Mouse (Mus musculus): Measurements from ENCODE around the gene Grid1. TPM values are rescaled to one million over a fixed set of nuclear protein-coding genes. Genes with fewer than 3 reads are reported as not detected.

Gene Grid1
- total and polyA plus RNA-seq, 3 experiments, result 0.04 TPM; not detected in 2

DNA sequence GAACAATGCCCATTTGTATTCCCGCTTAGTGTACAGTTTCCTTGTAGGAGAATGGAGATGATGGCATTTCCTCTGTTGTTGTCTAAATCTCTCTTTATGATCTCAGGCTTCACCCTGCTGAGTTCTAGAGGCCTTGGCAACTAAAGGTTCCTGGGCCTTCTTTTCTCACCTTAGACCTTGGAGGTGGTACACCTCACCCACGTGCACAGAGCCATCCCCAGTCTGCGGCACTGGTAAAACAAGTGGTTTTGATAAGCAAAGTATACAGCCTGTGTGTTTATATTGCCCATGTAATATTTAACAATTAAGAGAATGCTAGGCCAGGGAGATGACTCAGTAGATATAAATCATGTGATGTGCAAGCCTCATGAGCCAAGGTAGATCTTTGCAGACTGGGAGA, 718.9 kb downstream of the Grid1 start:
- Histone ChIP-seq H3K4me1 (ENCODE audit: control insufficient read depth, insufficient read depth, low read length) (no peaks in the 10 kb centered on the region), H3K27me3 (ENCODE audit: control insufficient read depth, insufficient read depth, low read length) (no peaks in the 10 kb centered on the region), H3K27ac (no peak overlapping the region), H3K9ac (ENCODE audit: low read depth, low read length) (no peak overlapping the region), H3K4me3 (no peak overlapping the region), H3K36me3 (ENCODE audit: control insufficient read depth, insufficient read depth, low read length) (no peaks in the 10 kb centered on the region), H3K79me2 (replicated peaks; ENCODE audit: control insufficient read depth, insufficient read depth, low read length) (no peaks in the 10 kb centered on the region)
- intact Hi-C loops (cut with DNase I), result no loop called here
- no peak for TF ChIP-seq POLR2A (IDR thresholded peaks at IDR 0.05; ENCODE audit: insufficient read depth, low read depth, low read length)
- no peak for TF ChIP-seq CTCF (IDR thresholded peaks at IDR 0.05)
- TF ChIP-seq EP300 (IDR thresholded peaks at IDR 0.05; ENCODE audit: insufficient read depth, low read depth, low read length), result no peak
- WGBS, result 39% methylated on average over 3 of the region's 3 CpGs
- DNase-seq, result no peak

- Histone ChIP-seq H3K79me2 (replicated peaks; ENCODE audit: control insufficient read depth, insufficient read depth, low read length) (no peaks in the 10 kb centered on the region), H3K27me3 (ENCODE audit: control insufficient read depth, insufficient read depth, low read length) (no peaks in the 10 kb centered on the region), H3K27ac (no peak overlapping the region), H3K4me3 (no peak overlapping the region), H3K9ac (ENCODE audit: low read depth, low read length) (no peak overlapping the region), H3K36me3 (ENCODE audit: control insufficient read depth, insufficient read depth, low read length) (no peaks in the 10 kb centered on the region), H3K4me1 (ENCODE audit: control insufficient read depth, insufficient read depth, low read length) (no peaks in the 10 kb centered on the region)
- intact Hi-C loops (cut with DNase I), result no loop called here
- TF ChIP-seq CTCF (IDR thresholded peaks at IDR 0.05) (no peak), EP300 (IDR thresholded peaks at IDR 0.05; ENCODE audit: insufficient read depth, low read depth, low read length) (no peak), POLR2A (IDR thresholded peaks at IDR 0.05; ENCODE audit: insufficient read depth, low read depth, low read length) (no peak)
- no peak for DNase-seq
- 68% methylated on average over 4 of the region's 4 CpGs for WGBS
These were observed 721.5 kb downstream of the Grid1 start for GRCm38 (mm10) chr14:35541254-35541991.

GRCm38 (mm10) chr14:35541992-35542380, 722.1 kb downstream of the Grid1 start:
- no peak for TF ChIP-seq EP300 (IDR thresholded peaks at IDR 0.05; ENCODE audit: insufficient read depth, low read depth, low read length)
- intact Hi-C loops (cut with DNase I), result no loop called here
- no peak for DNase-seq
- 53% methylated on average over 1 of the region's 1 CpGs for WGBS
- no peaks in the 10 kb centered on the region for H3K36me3 ChIP-seq (ENCODE audit: control insufficient read depth, insufficient read depth, low read length)
- no peak overlapping the region for H3K9ac ChIP-seq (ENCODE audit: low read depth, low read length)
- H3K4me3 ChIP-seq, result no peak overlapping the region
- no peak overlapping the region for H3K27ac ChIP-seq
- no peaks in the 10 kb centered on the region for H3K4me1 ChIP-seq (ENCODE audit: control insufficient read depth, insufficient read depth, low read length)
- no peaks in the 10 kb centered on the region for H3K27me3 ChIP-seq (ENCODE audit: control insufficient read depth, insufficient read depth, low read length)
- no peaks in the 10 kb centered on the region for H3K79me2 ChIP-seq (replicated peaks; ENCODE audit: control insufficient read depth, insufficient read depth, low read length)

- Histone ChIP-seq H3K9ac (ENCODE audit: low read depth, low read length) (no peak overlapping the region), H3K27me3 (ENCODE audit: control insufficient read depth, insufficient read depth, low read length) (no peaks in the 10 kb centered on the region), H3K4me1 (ENCODE audit: control insufficient read depth, insufficient read depth, low read length) (no peaks in the 10 kb centered on the region), H3K36me3 (ENCODE audit: control insufficient read depth, insufficient read depth, low read length) (no peaks in the 10 kb centered on the region), H3K79me2 (replicated peaks; ENCODE audit: control insufficient read depth, insufficient read depth, low read length) (no peaks in the 10 kb centered on the region), H3K27ac (no peak overlapping the region), H3K4me3 (no peak overlapping the region)
- TF ChIP-seq POLR2A (IDR thresholded peaks at IDR 0.05; ENCODE audit: insufficient read depth, low read depth, low read length) (no peak), CTCF (IDR thresholded peaks at IDR 0.05) (no peak), EP300 (IDR thresholded peaks at IDR 0.05; ENCODE audit: insufficient read depth, low read depth, low read length) (no peak)
- DNase-seq, result no peak
- WGBS, result 74% methylated on average over 3 of the region's 3 CpGs
- intact Hi-C loops (cut with DNase I), result no loop called here
These were observed 734.4 kb downstream of the Grid1 start for GRCm38 (mm10) chr14:35554288-35554687.

GRCm38 (mm10) chr14:35561244-35561893, 741.5 kb downstream of the Grid1 start:
- no peak for TF ChIP-seq EP300 (IDR thresholded peaks at IDR 0.05; ENCODE audit: insufficient read depth, low read depth, low read length)
- no peak for TF ChIP-seq POLR2A (IDR thresholded peaks at IDR 0.05; ENCODE audit: insufficient read depth, low read depth, low read length)
- TF ChIP-seq CTCF (IDR thresholded peaks at IDR 0.05), result no peak
- DNase-seq, result no peak
- H3K27ac ChIP-seq, result no peak overlapping the region
- H3K79me2 ChIP-seq (replicated peaks; ENCODE audit: control insufficient read depth, insufficient read depth, low read length), result no peaks in the 10 kb centered on the region
- H3K4me1 ChIP-seq (ENCODE audit: control insufficient read depth, insufficient read depth, low read length), result no peaks in the 10 kb centered on the region
- H3K36me3 ChIP-seq (ENCODE audit: control insufficient read depth, insufficient read depth, low read length), result no peaks in the 10 kb centered on the region
- intact Hi-C loops (cut with DNase I), result no loop called here
- no peak overlapping the region for H3K9ac ChIP-seq (ENCODE audit: low read depth, low read length)
- 76% methylated on average over 3 of the region's 3 CpGs for WGBS
- H3K27me3 ChIP-seq (ENCODE audit: control insufficient read depth, insufficient read depth, low read length), result no peaks in the 10 kb centered on the region
- no peak overlapping the region for H3K4me3 ChIP-seq

DNA sequence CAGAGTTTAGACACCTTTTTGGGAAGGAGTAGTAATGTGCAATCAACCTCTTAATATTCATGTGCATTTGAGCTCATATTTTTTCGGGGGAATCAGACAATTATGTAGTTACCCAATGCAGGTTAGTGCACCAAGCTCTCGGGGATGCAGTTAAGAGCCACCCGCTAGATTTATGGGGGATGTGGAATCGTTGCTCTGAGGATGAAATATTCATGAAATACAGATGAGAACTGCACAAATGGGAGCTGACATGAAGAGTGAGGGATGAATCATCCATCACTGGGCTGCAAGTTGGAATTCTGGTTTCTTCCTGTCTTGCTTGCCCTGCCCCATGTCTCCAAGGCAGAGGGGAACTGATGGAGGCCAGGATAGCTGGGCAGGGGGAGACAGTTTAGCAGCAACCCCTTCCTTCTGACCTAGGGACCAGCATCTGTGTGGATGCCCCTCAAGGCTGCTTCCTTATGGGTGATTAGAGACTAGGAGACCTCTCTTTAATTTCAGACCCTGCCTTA, 753.1 kb downstream of the Grid1 start:
- no peak overlapping the region for H3K27ac ChIP-seq
- TF ChIP-seq POLR2A (IDR thresholded peaks at IDR 0.05; ENCODE audit: insufficient read depth, low read depth, low read length) (no peak), EP300 (IDR thresholded peaks at IDR 0.05; ENCODE audit: insufficient read depth, low read depth, low read length) (no peak), CTCF (IDR thresholded peaks at IDR 0.05) (no peak)
- intact Hi-C loops (cut with DNase I), result no loop called here
- H3K36me3 ChIP-seq (ENCODE audit: control insufficient read depth, insufficient read depth, low read length), result no peaks in the 10 kb centered on the region
- DNase-seq, result no peak
- H3K4me3 ChIP-seq, result no peak overlapping the region
- no peaks in the 10 kb centered on the region for H3K4me1 ChIP-seq (ENCODE audit: control insufficient read depth, insufficient read depth, low read length)
- no peaks in the 10 kb centered on the region for H3K79me2 ChIP-seq (replicated peaks; ENCODE audit: control insufficient read depth, insufficient read depth, low read length)
- no peaks in the 10 kb centered on the region for H3K27me3 ChIP-seq (ENCODE audit: control insufficient read depth, insufficient read depth, low read length)
- 65% methylated on average over 4 of the region's 4 CpGs for WGBS
- H3K9ac ChIP-seq (ENCODE audit: low read depth, low read length), result no peak overlapping the region
